Mouse (Mus musculus) hindbrain, embryonic 13.5 days (tissue): ENCODE results near the gene Gm42906. TPM values are rescaled to one million over a fixed set of nuclear protein-coding genes. Genes with fewer than 3 reads are reported as not detected.
A peak's percentile ranks its signal among the peaks of the same experiment; 100 is the strongest.

Experiments used
- ATAC-seq: fragments of 200-750 bp; cut with Nextera tagmentation; 2 replicates; pipeline ENCODE4 v1.8.0; 2017; ENCODE audit warnings: moderate TSS enrichment; ENCODE audit not compliant: low FRiP score
- H3K27ac ChIP-seq: fragments of 300-500 bp; sonication (generic); 2 replicates; pipeline ENCODE4 v1.5.1; 2015; ENCODE audit warnings: inconsistent platforms, mild to moderate bottlenecking, moderate library complexity
- H3K27me3 ChIP-seq: fragments of 300-500 bp; sonication (generic); 2 replicates; pipeline ENCODE4 v1.6.1; 2015; ENCODE audit warnings: mild to moderate bottlenecking, inconsistent platforms
- H3K36me3 ChIP-seq: fragments of 300-500 bp; sonication (generic); 2 replicates; pipeline ENCODE4 v1.6.1; 2015; ENCODE audit warnings: mild to moderate bottlenecking, inconsistent platforms
- H3K4me1 ChIP-seq: fragments of 300-500 bp; sonication (generic); replicated peaks from 2 replicates; pipeline ENCODE4 v1.6.1; 2015; ENCODE audit warnings: inconsistent platforms
- H3K4me2 ChIP-seq: fragments of 300-500 bp; sonication (generic); 2 replicates; pipeline ENCODE4 v1.6.1; 2015; ENCODE audit warnings: inconsistent platforms, mild to moderate bottlenecking, moderate library complexity
- H3K4me3 ChIP-seq: fragments of 300-500 bp; sonication (generic); 2 replicates; pipeline ENCODE4 v1.5.1; 2015; ENCODE audit warnings: mild to moderate bottlenecking, inconsistent platforms
- H3K9ac ChIP-seq: fragments of 300-500 bp; sonication (generic); 2 replicates; pipeline ENCODE4 v1.6.1; 2015; ENCODE audit warnings: mild to moderate bottlenecking, inconsistent platforms
- H3K9me3 ChIP-seq: fragments of 300-500 bp; sonication (generic); 2 replicates; pipeline ENCODE4 v1.6.1; 2016; ENCODE audit warnings: inconsistent platforms
- WGBS: fragments of 180-500 bp; shearing (Covaris S2); methylation state at CpG from one replicate; pipeline ENCODE4 v1.1.7; 2015; 5-methylcytosine and 5-hydroxymethylcytosine counted together
- polyA plus RNA-seq: library from polyadenylated mRNA; unstranded; fragments of >200 nt; fragmentation: Nextera tagmentation; extraction: Ambion mirVana; gene quantifications from 2 replicates; pipeline ENCODE4 v1.2.1, GENCODE M21; 2015

The Gm42906 gene
- polyA plus RNA-seq, 1 experiment from 2014 or later, result not detected

DNA sequence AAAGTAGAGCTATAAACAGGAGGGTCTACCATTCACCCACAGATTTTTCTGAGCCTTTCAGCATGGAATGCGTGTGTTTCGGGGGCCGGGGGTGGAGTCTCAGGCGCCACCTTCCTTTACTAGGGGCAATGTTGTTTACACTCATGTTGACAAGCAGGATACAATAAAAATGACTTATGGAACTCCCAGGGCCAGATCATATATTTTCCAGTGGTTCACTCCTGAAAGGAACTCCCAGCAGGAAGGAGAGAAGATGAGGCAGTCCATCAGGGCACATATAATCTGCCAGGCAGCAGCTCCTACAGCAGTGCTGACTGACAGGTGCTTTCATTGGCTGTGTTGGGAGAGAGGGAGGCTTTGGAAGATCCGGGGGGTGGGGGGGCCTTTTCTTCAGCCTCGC lies 260.3 kb downstream of the Gm42906 start:
- Histone ChIP-seq H3K9me3 (no peaks in the 10 kb centered on the region), H3K4me1 (peaks cover 21% of the 10 kb centered on the region), H3K4me3 (no peak overlapping the region), H3K27ac (no peak overlapping the region), H3K9ac (no peak overlapping the region), H3K27me3 (no peaks in the 10 kb centered on the region), H3K36me3 (no peaks in the 10 kb centered on the region), H3K4me2 (no peak overlapping the region)
- WGBS, result 79% methylated on average over 6 of the region's 6 CpGs
- no peak for ATAC-seq

DNA sequence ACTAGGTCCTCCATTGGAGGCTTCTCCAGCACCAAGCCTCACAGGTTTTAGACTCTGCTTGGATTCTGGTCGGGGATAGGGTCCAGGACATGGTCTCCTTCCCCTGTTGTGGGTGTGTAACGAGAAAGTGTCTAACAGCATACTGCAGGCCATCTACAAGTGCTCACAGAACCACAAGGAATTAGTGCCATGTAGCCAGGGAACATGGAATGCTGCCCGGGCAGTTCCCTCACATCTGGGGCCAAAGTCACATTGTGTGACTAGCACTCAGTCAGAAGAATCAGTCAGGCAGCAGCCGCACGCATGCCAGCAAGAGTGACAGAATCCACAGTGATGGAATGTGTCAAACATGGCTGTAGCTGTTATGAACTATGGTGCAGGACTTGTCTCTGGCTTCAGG lies 261.7 kb downstream of the Gm42906 start:
- H3K9me3 ChIP-seq, result no peaks in the 10 kb centered on the region
- H3K27ac ChIP-seq, result no peak overlapping the region
- H3K4me2 ChIP-seq, result no peak overlapping the region
- peaks cover 21% of the 10 kb centered on the region for H3K4me1 ChIP-seq
- ATAC-seq, result no peak
- H3K27me3 ChIP-seq, result no peaks in the 10 kb centered on the region
- H3K36me3 ChIP-seq, result no peaks in the 10 kb centered on the region
- no peak overlapping the region for H3K4me3 ChIP-seq
- no peak overlapping the region for H3K9ac ChIP-seq
- WGBS, result 84% methylated on average over 5 of the region's 5 CpGs

DNA sequence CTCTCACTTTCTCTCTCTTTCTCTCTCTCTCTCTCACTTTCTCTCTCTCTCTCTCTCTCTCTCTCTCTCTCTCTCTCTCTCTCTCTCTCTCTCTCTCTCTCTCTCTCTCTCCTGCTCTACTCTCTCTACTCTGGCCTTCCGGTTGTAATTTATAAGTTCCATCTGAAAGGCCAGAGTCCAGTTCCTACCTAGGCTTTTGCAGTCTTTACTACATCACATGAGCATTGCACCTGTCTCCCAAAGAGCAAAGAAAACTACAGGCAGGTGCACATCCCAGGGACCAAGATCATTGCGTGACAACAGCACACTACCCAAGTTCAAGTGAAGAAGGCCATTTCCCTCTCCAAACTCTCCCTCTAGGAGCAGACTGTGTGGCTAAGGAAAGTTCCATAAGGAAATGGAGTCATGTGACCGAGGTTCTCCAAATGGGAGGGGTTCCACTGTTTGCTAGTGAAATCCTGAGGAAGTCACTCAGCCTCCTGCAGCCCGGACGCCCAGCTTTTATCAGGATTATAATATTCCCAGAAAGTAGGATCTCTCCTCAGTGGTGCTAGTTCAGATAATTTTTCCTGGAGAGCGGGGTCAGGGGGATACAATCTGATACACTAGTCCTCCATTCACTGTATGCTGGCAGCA lies 262.5 kb downstream of the Gm42906 start:
- Histone ChIP-seq H3K27ac (no peak overlapping the region), H3K4me2 (no peak overlapping the region), H3K9me3 (no peaks in the 10 kb centered on the region), H3K4me1 (peaks cover 21% of the 10 kb centered on the region), H3K9ac (no peak overlapping the region), H3K27me3 (no peaks in the 10 kb centered on the region), H3K4me3 (no peak overlapping the region), H3K36me3 (no peaks in the 10 kb centered on the region)
- ATAC-seq, result no peak
- 89% methylated on average over 6 of the region's 6 CpGs for WGBS

DNA sequence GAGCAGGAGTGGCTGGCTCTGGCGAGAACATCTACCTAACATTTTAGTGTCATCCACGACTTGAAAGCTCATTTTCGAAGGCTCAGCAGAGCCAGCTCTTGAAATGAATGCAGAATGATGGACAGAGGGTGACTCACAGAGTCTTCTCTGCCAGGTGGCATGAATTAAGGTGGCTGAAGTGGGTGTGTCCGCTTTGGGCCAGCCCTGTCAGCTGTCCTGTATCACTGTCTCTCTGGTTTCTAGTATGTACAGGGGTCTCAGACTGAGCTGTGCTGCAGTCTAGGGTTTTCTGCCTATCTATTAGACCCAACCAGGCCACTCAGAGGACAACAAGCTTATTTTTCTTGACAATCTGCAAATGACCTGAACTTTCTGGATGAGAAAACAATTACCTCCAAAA lies 263.1 kb downstream of the Gm42906 start:
- no peak overlapping the region for H3K4me2 ChIP-seq
- ATAC-seq, result no peak
- no peak overlapping the region for H3K27ac ChIP-seq
- H3K9me3 ChIP-seq, result no peaks in the 10 kb centered on the region
- H3K9ac ChIP-seq, result no peak overlapping the region
- H3K4me3 ChIP-seq, result no peak overlapping the region
- WGBS, result 77% methylated on average over 4 of the region's 4 CpGs
- H3K27me3 ChIP-seq, result no peaks in the 10 kb centered on the region
- no peaks in the 10 kb centered on the region for H3K36me3 ChIP-seq
- H3K4me1 ChIP-seq, result peaks cover 21% of the 10 kb centered on the region

DNA sequence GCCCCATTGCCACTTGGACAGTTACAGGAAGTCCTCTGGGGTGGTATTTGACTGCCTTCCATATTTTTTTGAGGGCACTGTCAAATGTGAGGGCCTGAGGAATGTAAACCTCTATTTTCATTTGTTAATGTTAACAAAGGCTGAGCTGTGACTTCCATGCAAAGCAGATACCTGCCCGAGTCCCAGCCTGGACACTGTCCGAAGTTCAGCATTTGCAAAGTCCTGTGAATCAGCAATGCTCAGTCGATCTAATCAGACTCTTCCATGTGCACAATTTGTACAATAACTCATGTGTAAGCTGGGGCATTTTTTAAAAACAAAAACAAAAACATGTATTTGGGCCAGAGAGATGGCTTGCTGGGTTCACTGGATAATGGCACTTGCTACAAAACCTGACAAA lies 265.3 kb downstream of the Gm42906 start:
- no peak for ATAC-seq
- WGBS, result 93% methylated on average over 3 of the region's 3 CpGs
- no peaks in the 10 kb centered on the region for H3K27me3 ChIP-seq
- no peaks in the 10 kb centered on the region for H3K36me3 ChIP-seq
- peaks cover 14% of the 10 kb centered on the region; the same call in 1 of the 2 replicates for H3K4me1 ChIP-seq
- no peak overlapping the region for H3K4me3 ChIP-seq
- no peak overlapping the region for H3K9ac ChIP-seq
- no peak overlapping the region for H3K27ac ChIP-seq
- no peak overlapping the region for H3K4me2 ChIP-seq
- H3K9me3 ChIP-seq, result no peaks in the 10 kb centered on the region

DNA sequence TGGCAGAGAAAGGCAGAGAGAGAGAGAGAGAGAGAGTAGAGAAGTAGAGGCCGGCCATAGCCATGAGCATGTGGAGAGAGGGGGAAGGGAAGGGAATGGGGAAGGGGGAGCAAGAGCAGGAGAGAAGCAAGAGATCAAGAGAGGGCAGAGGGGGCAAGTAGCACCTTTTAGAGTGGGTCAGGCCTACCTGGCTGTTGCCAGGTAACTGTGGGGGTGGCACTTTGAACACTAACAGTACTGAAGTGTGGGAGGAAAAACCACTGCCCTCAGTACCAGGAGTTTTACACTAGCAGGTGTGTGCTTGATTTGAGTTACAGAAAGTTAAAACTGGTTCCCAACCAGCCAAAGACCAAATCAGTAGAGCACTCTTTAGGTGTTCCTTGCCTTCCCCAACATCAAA lies 272.7 kb downstream of the Gm42906 start:
- no peaks in the 10 kb centered on the region for H3K36me3 ChIP-seq
- no peaks in the 10 kb centered on the region for H3K27me3 ChIP-seq
- H3K4me2 ChIP-seq, result no peak overlapping the region
- peaks cover 9% of the 10 kb centered on the region; the same call in 1 of the 2 replicates for H3K4me1 ChIP-seq
- ATAC-seq, result no peak
- WGBS, result 83% methylated on average over 1 of the region's 1 CpGs
- no peak overlapping the region for H3K4me3 ChIP-seq
- H3K27ac ChIP-seq, result no peak overlapping the region
- no peaks in the 10 kb centered on the region for H3K9me3 ChIP-seq
- no peak overlapping the region for H3K9ac ChIP-seq

DNA sequence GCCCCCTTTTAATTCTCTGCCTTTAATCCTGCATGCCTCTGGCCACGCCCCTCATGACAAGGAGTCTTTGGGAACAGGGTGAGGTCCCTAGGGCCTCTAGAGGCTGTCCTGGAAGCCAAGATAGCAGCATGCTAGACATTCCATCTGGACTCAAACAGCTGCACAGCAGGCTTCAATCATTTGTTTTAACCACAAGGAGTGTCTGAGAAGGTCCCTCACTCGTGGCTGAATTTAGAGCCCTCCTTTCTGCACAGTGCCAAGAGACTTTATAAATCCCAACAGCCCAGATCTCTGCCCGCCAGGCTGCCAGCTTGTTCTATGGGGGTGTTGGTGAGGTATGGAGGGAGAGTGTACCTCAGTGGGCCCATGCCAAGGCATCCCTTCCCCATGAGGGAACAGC lies 273.2 kb downstream of the Gm42906 start:
- H3K9ac ChIP-seq, result no peak overlapping the region
- no peak overlapping the region for H3K4me3 ChIP-seq
- no peaks in the 10 kb centered on the region for H3K36me3 ChIP-seq
- H3K4me1 ChIP-seq, result peaks cover 11% of the 10 kb centered on the region
- no peak overlapping the region for H3K27ac ChIP-seq
- no peaks in the 10 kb centered on the region for H3K27me3 ChIP-seq
- no peak for ATAC-seq
- WGBS, result 53% methylated on average over 3 of the region's 3 CpGs
- no peaks in the 10 kb centered on the region for H3K9me3 ChIP-seq
- no peak overlapping the region for H3K4me2 ChIP-seq

DNA sequence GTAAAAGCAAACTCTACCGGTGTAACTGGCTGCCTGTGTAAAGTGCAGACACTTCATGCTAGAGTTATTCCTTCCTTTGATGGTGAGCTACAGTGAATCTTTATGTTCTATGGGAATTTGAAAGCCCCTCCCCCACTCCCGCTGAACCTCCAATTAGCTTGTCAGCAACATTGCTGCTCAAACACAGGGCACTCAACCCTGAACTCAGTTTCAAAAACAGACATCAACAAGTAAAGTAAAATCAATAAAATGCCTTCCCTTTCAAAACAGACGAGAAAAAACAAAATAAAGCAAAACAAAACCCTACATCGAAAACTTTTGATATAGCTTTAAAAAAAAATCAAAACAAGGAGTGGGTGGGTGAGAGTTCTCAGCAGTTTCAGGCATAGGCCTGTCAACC lies 273.9 kb downstream of the Gm42906 start:
- Histone ChIP-seq H3K27me3 (no peaks in the 10 kb centered on the region), H3K9me3 (no peaks in the 10 kb centered on the region), H3K4me1 (peaks cover 17% of the 10 kb centered on the region), H3K9ac (no peak overlapping the region), H3K36me3 (no peaks in the 10 kb centered on the region), H3K4me2 (no peak overlapping the region), H3K27ac (no peak overlapping the region), H3K4me3 (no peak overlapping the region)
- no peak for ATAC-seq
- WGBS, result 79% methylated on average over 4 of the region's 4 CpGs

DNA sequence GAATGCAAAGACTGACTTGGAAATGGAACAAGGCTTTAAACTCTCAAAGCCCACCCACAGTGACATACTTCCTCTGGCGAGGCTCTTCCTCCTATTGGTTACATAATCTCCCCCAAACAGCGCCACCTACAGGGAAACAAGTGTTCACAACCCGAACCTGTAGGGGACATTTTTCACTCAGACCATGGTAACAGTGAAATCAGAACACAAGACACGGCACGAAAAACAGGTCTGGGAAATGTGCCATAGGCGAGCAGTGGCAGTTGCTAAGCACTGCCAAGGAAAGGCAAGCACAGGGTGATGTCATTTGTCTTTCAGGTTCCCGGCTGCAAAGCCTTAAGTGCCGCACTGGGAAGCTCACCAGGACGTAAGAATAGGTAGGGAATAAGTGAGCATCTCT lies 276.4 kb downstream of the Gm42906 start:
- H3K4me1 ChIP-seq, result peaks cover 22% of the 10 kb centered on the region
- H3K27me3 ChIP-seq, result no peaks in the 10 kb centered on the region
- no peak for ATAC-seq
- no peak overlapping the region for H3K4me2 ChIP-seq
- 89% methylated on average over 9 of the region's 9 CpGs for WGBS
- H3K36me3 ChIP-seq, result no peaks in the 10 kb centered on the region
- no peak overlapping the region for H3K4me3 ChIP-seq
- H3K9ac ChIP-seq, result no peak overlapping the region
- H3K27ac ChIP-seq, result no peak overlapping the region
- no peaks in the 10 kb centered on the region for H3K9me3 ChIP-seq

DNA sequence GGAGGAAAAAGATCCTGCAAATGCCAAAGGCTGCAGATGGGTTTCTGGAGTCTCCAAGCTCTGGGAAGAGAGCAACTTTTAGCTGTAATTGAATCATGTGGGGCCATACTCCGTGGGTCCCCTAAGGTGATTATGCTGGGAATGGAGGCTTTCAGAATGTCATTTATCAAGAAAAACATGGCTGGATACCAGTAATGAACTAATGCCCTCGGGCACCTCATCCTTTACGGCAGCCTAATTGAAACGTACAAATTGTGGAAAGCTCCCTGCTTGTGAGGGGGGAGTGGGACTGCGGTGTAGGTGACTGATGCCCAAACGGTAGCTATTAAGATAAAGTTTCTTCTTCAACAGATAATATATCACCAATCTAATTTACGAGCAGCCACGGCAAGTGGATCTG lies 278.5 kb downstream of the Gm42906 start:
- ATAC-seq, result peak; percentile 66; the same call in 1 of the 2 replicates
- no peak overlapping the region for H3K9ac ChIP-seq
- H3K36me3 ChIP-seq, result no peaks in the 10 kb centered on the region
- 43% methylated on average over 8 of the region's 8 CpGs for WGBS
- no peak overlapping the region for H3K4me2 ChIP-seq
- H3K9me3 ChIP-seq, result no peaks in the 10 kb centered on the region
- H3K4me3 ChIP-seq, result no peak overlapping the region
- no peaks in the 10 kb centered on the region for H3K27me3 ChIP-seq
- no peak overlapping the region for H3K27ac ChIP-seq
- peaks cover 14% of the 10 kb centered on the region for H3K4me1 ChIP-seq

DNA sequence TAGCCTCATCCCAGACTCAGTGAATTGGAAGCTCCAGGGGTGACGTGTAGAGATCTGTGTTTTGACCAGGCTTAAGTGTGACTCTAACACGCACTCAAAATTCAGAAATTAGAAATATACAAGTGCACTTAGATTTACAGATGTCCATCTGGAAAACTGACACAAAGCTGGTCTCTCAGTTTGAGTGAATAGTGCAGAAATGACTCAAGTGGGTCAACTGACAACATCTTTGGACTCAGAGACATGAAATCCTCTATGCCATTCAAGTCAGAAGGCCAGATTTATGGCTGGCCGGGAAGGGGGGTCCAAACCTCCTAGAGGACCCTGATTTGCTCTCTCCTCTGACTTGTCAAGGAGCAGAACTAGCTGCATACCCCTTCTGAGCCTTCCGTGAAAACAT lies 279.9 kb downstream of the Gm42906 start:
- Histone ChIP-seq H3K4me2 (no peak overlapping the region), H3K27ac (no peak overlapping the region), H3K9me3 (no peaks in the 10 kb centered on the region), H3K4me3 (no peak overlapping the region), H3K9ac (no peak overlapping the region), H3K4me1 (peaks cover 28% of the 10 kb centered on the region), H3K36me3 (no peaks in the 10 kb centered on the region), H3K27me3 (no peaks in the 10 kb centered on the region)
- ATAC-seq, result no peak
- WGBS, result 96% methylated on average over 4 of the region's 4 CpGs

DNA sequence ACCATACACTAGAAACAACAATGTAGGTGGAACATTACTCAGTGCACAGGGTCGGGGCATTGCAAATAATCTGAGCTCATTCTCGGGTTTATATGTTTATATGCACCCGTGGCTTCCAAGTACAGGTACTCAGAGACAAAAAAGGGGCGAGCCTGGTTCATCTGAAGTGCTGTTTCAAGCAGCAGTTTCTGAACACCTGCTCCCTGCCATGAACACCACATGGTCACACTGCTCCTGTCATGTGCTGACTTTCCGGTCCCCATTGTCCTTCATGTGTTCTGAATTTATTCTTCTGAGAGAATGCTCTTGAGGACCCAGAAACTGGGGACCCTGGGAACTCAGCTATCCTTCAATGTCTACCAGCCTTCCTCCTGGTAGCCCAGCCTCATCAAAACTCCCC lies 282.2 kb downstream of the Gm42906 start:
- ATAC-seq, result no peak
- H3K4me3 ChIP-seq, result no peak overlapping the region
- H3K9ac ChIP-seq, result no peak overlapping the region
- WGBS, result 72% methylated on average over 5 of the region's 5 CpGs
- no peaks in the 10 kb centered on the region for H3K9me3 ChIP-seq
- no peak overlapping the region for H3K27ac ChIP-seq
- H3K4me2 ChIP-seq, result no peak overlapping the region
- no peaks in the 10 kb centered on the region for H3K36me3 ChIP-seq
- peaks cover 43% of the 10 kb centered on the region for H3K4me1 ChIP-seq
- no peaks in the 10 kb centered on the region for H3K27me3 ChIP-seq

DNA sequence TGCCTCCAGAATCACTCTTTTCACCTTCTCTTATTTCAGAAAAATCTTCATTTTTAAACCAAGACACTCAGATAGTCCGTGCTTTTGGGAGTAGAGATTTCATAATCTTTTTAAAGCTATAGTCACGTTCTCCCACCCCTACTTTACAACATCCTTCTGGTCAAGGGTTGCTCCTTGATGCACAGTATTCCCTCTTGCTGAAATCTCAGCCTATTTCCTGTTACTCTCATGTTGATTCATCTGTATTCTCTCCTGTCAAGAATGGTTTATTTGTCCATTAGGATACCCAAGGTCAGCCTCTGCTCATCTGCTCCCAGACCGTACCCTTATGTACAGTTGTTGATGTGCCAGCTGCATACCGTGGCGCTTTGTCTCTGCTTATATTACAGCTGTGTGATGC lies 284.0 kb downstream of the Gm42906 start:
- Histone ChIP-seq H3K4me2 (no peak overlapping the region), H3K9me3 (no peaks in the 10 kb centered on the region), H3K9ac (no peak overlapping the region), H3K27me3 (no peaks in the 10 kb centered on the region), H3K27ac (no peak overlapping the region), H3K4me3 (no peak overlapping the region), H3K4me1 (peaks cover 35% of the 10 kb centered on the region), H3K36me3 (no peaks in the 10 kb centered on the region)
- 74% methylated on average over 5 of the region's 5 CpGs for WGBS
- no peak for ATAC-seq
